Mouse (Mus musculus) retina, postnatal 1 day (tissue): ENCODE data around the gene Zfp458.
A peak's percentile ranks its signal among the peaks of the same experiment; 100 is the strongest.

ENCODE experiments used
- DNase-seq: peaks from one replicate; pipeline ENCODE4 v3.0.0-alpha.2; 2012

The Zfp458 gene

GRCm38 (mm10) chr13:67278314-67278713 is at the start of gene Zfp458:
Gene Zfp458, minus strand, starts transcription at chr13:67278466.
- peak; percentile 4 for DNase-seq

- DNase-seq = no peak
Measured at GRCm38 (mm10) chr13:67306718-67307117, 28.5 kb upstream of the Zfp458 start.

- DNase-seq = peak; percentile 95
Measured at GRCm38 (mm10) chr13:67305822-67306672, 27.8 kb upstream of the Zfp458 start, which contains the start of gene Zfp457. Gene Zfp457, minus strand, starts transcription at chr13:67306485.

DNA sequence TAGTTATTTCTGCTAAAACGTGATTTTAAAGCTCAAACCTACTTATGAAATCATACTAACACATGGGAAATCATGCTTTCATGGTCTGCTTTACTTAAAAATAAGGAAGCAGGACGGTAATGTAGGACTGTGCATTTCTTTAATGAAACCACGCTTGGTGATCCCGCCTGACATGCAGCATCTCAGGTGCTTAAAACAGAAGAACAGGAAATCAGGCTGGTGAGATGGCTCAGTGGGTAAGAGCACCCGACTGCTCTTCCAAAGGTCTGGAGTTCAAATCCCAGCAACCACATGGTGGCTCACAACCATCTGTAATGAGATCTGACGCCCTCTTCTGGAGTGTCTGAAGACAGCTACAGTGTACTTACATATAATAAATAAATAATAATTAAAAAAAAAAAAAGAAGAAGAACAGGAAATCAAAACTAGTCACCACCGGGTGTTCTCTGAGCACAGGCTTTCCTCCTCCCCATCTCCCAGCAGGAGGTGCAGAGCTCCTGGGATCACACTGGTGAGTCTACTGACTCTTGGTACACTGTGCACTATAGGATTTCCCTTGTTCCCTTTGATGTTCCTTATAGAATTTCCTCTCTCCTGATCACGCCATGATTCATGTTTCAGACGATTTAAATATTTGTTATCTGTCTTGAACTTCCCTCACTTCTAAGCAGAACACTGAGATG is 8.7 kb downstream of the Zfp458 start:
- peak; percentile 6 for DNase-seq

DNA sequence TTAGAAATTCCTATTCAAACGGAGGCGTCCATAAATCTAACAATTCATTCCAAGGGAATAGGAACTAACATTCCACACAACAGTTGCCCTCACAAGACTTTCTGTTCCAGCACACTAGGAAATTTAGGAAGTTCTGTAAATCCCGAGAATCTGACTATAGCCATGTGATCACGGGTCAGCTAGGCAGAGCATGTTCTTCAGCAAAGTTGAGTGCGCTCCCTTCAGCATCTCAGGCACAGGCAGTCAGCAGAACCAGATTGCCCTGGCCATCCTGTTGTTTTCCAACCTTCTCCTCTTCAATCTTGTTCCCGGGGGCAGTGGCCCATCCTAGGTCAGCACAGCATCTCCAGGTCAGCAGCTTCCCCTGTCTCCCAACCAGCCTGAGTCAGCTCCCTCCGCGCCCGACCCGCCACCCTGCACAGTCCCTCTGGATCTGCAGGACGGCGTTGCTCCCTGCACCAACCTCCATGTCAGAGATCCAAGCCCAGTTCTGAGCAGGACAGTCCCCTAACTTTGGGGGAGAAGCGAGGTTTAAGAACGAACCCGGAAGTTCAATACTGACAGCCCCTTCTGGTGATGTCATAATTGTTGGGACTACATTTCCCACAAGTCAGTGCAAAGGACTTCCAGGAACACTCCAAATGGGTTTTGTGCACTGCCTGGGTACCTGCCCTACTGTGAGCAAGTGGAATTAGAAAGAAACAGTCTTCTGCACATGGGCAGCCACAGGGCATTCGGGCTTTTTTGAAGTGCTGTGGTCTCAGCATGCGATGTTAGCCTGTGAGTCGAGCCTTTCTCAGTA is 9.5 kb downstream of the Zfp458 start:
- DNase-seq = peak; percentile 93

DNA sequence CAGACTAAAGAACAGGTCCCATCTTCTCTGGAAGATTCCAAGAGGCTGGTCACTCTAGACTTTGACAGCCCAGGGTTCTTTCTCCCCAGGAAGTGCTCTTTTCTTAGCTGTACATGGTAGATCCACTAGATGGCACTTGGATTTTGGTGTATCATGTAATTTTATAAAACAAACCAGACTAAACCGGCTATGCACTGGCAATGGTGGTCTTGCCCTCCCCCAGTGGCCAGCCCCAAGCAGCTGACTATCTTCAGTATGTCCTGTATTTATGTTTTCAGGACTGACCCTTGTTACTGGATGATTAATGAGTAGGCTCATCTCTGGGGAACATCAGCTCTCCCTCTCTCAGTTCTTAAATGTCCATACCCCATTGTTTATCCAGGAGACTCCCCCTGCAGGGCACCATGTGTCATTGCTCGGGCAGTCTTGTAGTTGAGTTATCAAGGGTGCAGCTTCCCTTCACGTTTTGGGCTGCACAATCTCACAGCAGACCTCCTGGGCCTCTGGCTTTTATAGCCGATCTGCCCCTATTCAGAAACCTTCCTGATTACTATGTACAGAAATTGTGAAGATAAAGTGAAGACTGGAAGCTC is 64.2 kb downstream of the Zfp458 start:
- peak; percentile 16 for DNase-seq
